Mouse (Mus musculus): ENCODE results near the gene Mettl21a.
"Not testable (repeated sequence)": the region's sequence is repeated elsewhere in the genome, so short reads cannot be mapped to it uniquely, and the experiment has no call there.

The Mettl21a gene

GRCm38 (mm10) chr1:64616881-64617714 lies at the start of gene Mettl21a:
Gene Mettl21a (minus strand): TSS chr1:64617242.
- peak; percentile 94 for DNase-seq (ENCODE audit: low read depth, low spot score)

- no peak for DNase-seq (ENCODE audit: low read depth, low spot score)
Observed at GRCm38 (mm10) chr1:64658876-64659275, 41.8 kb upstream of the Mettl21a start.

GRCm38 (mm10) chr1:64656423-64657129 lies 39.5 kb upstream of the Mettl21a start:
- peak; percentile 27 for DNase-seq (ENCODE audit: low read depth, low spot score)

DNA sequence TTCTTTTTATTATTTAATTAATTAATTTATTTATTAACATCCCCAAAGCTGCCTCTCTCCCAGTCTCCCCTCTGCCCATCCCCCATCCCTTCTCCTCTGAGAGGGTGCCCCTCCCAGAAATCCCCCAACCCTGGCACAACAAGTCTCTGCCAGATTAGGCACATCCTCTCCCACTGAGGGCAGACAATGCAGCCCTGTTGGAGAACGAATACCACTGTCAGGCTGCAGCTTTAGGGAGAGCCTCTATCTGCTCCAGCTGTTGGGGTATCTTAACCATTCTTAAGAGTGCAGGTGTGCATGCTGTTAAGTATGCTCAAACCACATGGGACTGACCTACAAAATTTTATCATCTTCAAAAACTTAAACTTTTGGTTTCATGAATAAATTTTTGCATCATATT lies 38.4 kb upstream of the Mettl21a start:
- peak; percentile 83 for DNase-seq (ENCODE audit: low read depth, low spot score)

DNA sequence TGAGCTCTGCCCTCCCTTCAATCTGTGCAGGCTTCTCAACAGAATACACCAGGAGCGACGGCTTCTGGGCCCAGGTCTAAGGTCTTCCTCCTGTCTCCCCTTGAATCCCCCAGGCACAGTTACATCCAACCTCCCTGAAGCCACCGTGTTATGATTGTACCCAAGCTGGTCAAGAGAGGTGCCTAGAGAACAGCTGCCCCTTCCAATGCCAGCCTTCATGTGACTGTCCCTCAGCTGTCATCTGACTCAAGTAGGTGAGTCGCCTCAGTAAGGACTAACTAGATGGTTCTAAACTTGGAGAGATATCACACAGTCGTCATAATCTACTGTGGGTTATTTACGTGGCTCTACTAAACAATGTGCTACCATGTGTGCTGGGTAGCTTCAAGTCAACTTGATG lies 36.7 kb upstream of the Mettl21a start:
- DNase-seq (ENCODE audit: low read depth, low spot score): no peak

- DNase-seq (ENCODE audit: low read depth, low spot score): no peak
Observed at GRCm38 (mm10) chr1:64649362-64650124, 32.5 kb upstream of the Mettl21a start.

DNA sequence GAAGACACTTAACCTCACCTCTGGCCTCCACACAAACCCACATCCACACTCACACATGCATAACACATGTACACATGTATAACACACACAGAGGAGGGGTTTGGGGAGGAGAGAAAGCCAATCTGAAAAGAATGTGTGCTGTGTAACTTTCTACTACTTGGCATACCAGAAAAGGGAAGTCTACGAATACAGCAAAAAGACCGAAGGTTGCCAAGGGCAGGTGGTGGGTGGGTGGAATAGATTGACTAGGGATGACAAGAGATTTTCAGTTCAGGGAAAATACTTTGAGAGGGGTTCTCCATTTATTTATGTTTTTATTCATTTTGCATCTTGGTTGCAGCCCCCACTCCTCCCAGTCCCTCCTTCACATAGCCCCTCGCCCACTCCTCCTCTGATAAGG lies 27.5 kb upstream of the Mettl21a start:
- DNase-seq (ENCODE audit: low read depth, low spot score): no peak

- not testable (repeated sequence) for DNase-seq (ENCODE audit: low read depth, low spot score)
Observed at GRCm38 (mm10) chr1:64642541-64642940, 25.5 kb upstream of the Mettl21a start.

- no peak for DNase-seq (ENCODE audit: low read depth, low spot score)
Observed at GRCm38 (mm10) chr1:64641069-64641468, 24.0 kb upstream of the Mettl21a start.

DNA sequence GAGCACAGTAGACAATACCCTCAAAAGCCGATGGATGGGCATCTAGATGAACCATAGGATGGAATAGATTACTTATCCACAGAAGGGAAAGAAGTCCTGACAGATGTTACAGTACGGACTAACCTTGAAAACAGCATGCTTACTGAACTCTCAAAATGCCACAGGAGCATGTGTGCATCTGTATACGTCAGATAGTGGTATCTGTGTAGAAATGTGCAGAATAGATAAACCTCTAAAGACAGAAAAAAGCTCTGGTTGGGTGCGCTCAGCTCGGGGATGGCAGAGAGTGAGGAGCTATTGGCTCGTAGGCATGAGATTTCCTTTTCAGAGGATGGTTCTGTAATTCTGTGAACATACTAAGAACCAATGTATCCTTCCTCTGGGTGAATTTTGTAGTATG lies 22.2 kb upstream of the Mettl21a start:
- DNase-seq (ENCODE audit: low read depth, low spot score): no peak

GRCm38 (mm10) chr1:64635624-64636023 lies 18.6 kb upstream of the Mettl21a start:
- DNase-seq (ENCODE audit: low read depth, low spot score): no peak

GRCm38 (mm10) chr1:64633237-64633636 lies 16.2 kb upstream of the Mettl21a start:
- DNase-seq (ENCODE audit: low read depth, low spot score): no peak

GRCm38 (mm10) chr1:64631526-64631925 lies 14.5 kb upstream of the Mettl21a start:
- no peak for DNase-seq (ENCODE audit: low read depth, low spot score)

GRCm38 (mm10) chr1:64625214-64625613 lies 8.2 kb upstream of the Mettl21a start:
- no peak for DNase-seq (ENCODE audit: low read depth, low spot score)

- DNase-seq (ENCODE audit: low read depth, low spot score): peak; percentile 60
Observed at GRCm38 (mm10) chr1:64623558-64624435, 6.8 kb upstream of the Mettl21a start.

- DNase-seq (ENCODE audit: low read depth, low spot score): no peak
Observed at GRCm38 (mm10) chr1:64621116-64621515, 4.1 kb upstream of the Mettl21a start.

DNA sequence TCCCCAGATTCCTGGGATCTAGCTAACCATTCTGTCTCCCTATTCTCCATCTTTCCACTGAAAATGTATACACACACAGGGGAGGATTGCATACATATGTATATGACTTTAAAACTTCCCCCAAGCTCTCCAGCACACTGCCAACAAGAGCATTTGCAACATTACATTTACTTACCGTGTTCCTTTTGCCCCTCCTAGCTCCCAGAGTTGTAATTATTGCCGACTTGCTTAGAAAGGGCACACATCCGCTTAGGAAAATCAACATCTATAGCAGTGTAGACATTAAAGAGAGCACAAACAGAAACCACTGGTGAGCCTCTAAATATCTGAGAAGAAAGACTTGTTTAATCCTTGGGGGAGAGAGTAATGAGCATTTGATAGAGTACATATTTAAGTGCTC lies 1.2 kb upstream of the Mettl21a start:
- no peak for DNase-seq (ENCODE audit: low read depth, low spot score)

- DNase-seq (ENCODE audit: low read depth, low spot score): peak; percentile 89
Observed at GRCm38 (mm10) chr1:64617715-64617984, 608 bp upstream of the Mettl21a start.

GRCm38 (mm10) chr1:64616531-64616880 lies 536 bp downstream of the Mettl21a start:
- no peak for DNase-seq (ENCODE audit: low read depth, low spot score)

DNA sequence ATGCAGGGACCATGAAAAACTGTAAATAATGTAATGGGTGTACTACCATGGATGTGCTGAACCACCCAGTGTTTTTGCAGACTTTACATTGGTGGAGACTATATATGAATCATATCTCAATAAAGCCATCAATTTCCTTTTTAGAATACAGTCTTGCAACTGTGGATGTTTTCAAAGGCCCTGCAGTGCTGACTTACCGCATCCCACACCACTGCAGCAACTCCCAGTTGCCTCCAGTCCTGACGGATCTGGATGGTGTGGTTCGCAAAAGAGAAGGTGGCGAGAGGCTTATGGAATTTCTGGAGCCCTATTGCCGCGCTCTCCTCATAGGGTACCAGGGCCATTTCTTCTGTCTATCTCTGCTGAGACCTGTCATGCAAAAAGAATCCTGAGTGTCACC lies 966 bp downstream of the Mettl21a start:
- no peak for DNase-seq (ENCODE audit: low read depth, low spot score)

DNA sequence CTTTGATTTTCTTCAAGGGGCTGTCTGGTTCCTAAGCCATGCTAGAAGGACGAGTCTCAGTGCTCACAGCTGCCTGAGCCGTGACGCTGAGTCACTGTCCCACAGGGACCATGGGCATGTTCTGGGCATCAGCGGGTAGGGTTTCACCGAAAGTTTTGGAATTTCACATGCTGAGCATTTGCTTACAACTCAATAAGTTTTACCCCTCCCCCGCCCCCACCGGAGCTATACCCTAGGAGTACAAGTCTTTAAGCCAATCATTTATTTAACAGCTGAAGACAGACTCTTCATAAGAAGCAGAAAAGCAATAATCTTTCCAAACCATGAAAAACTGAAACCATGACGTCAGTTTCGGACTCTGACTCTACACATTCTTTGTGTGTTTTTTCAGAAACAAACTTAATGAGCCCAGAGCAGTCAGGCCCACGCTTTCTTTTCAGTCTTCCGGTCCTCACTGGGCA lies 1.5 kb downstream of the Mettl21a start:
- no peak for DNase-seq (ENCODE audit: low read depth, low spot score)

Data from ES-CJ7 (cell line).